ENCODE assay signal across 19 mouse cellular contexts in the genomic region with DNA sequence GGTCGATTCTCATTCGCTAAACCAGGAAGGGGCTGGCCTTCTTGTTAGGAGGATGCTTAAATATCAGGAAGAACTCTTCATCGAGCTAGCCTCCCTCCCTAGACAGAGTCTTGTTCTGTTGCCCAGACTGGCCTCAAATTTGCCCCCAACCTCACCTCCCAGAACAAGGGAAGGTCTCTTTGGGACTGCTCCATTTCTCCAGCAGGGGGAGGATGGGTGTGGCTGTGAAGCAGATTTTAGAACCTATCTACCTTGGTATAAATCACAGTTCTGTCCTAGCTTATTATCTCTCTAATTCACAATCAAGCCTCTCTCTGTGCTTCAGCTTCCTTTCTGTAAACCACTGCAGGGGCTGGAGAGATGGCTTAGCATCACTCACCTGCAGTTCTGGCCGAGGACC.
DNase-seq lines count a peak whose midpoint lies in the region; ATAC-seq and TF ChIP-seq lines count a peak whose summit lies in the region.
"Had no signal": no experiment of that assay in that cellular context is flagged by ENCODE, and none has a peak within 500 bp of the region (broad histone marks: within the 10 kb centered on the region; RNA-seq: fewer than 3 reads in every experiment).

No protein-coding gene starts in this region.

- no peak for TF ChIP-seq POLR2A in thymus, adult 2 months (IDR thresholded peaks at IDR 0.05; ENCODE audit: control insufficient read depth, extremely low read depth, insufficient read depth, low read length, poor library complexity)

- no peaks in the 10 kb centered on the region for H3K36me3 ChIP-seq in embryonic facial prominence, embryonic 11.5 days (replicated peaks; ENCODE audit: control insufficient read depth, insufficient read depth, low read depth, low read length)
- no peaks in the 10 kb centered on the region for H3K36me3 ChIP-seq in embryonic facial prominence, embryonic 10.5 days (replicated peaks)
- H3K36me3 ChIP-seq in thymus, adult 2 months (ENCODE audit: control insufficient read depth, insufficient read depth, low read length), result no peaks in the 10 kb centered on the region
- H3K36me3 ChIP-seq: embryonic facial prominence, embryonic 13.5 days; forebrain, embryonic 10.5 days; heart, embryonic 12.5 days; intestine, embryonic 15.5 days; lung, embryonic 15.5 days; neural tube, embryonic 13.5 days had no signal

- no peak for ATAC-seq in embryonic facial prominence, embryonic 11.5 days (replicated peaks; ENCODE audit: insufficient number of reproducible peaks, low FRiP score, low TSS enrichment, low read depth)
- ATAC-seq: intestine, embryonic 15.5 days had no signal

- intact Hi-C loops in left cerebral cortex, adult 2 months (cut with DNase I), result loop anchor here (5.0 to 10.0 kb wide), 4 partner anchors 172 to 1634 kb away; no protein-coding TSS in a partner anchor
- intact Hi-C loops in left cerebral cortex, postnatal 4 days (cut with DNase I), result loop anchor here (10.0 kb wide), 3 partner anchors 232 to 1592 kb away; no protein-coding TSS in a partner anchor
- intact Hi-C loops in gastrocnemius, postnatal 14 days (cut with DNase I; ENCODE audit: low total_unique reads), result no loop called here

- H3K27me3 ChIP-seq in embryonic facial prominence, embryonic 11.5 days (ENCODE audit: control insufficient read depth, insufficient read depth, low read length), result no peaks in the 10 kb centered on the region
- H3K27me3 ChIP-seq in embryonic facial prominence, embryonic 10.5 days (replicated peaks; ENCODE audit: low read depth, poor library complexity, severe bottlenecking), result peaks cover 18% of the 10 kb centered on the region
- H3K27me3 ChIP-seq in thymus, adult 2 months (ENCODE audit: control insufficient read depth, insufficient read depth, low read length), result no peaks in the 10 kb centered on the region; the same call in 1 of the 2 replicates
- H3K27me3 ChIP-seq: embryonic facial prominence, embryonic 13.5 days; heart, embryonic 12.5 days; intestine, embryonic 15.5 days; lung, embryonic 15.5 days; neural tube, embryonic 13.5 days had no signal

- no peak overlapping the region for H3K4me2 ChIP-seq in embryonic facial prominence, embryonic 11.5 days (ENCODE audit: low read depth, low read length)
- H3K4me2 ChIP-seq: embryonic facial prominence, embryonic 13.5 days; heart, embryonic 12.5 days; intestine, embryonic 15.5 days; lung, embryonic 15.5 days; neural tube, embryonic 13.5 days had no signal

- no peak overlapping the region for H3K27ac ChIP-seq in embryonic facial prominence, embryonic 11.5 days (replicated peaks; ENCODE audit: low read depth, low read length)
- H3K27ac ChIP-seq in embryonic facial prominence, embryonic 10.5 days (replicated peaks), result no peak overlapping the region
- no peak overlapping the region for H3K27ac ChIP-seq in left cerebral cortex, adult 2 months
- no peak overlapping the region for H3K27ac ChIP-seq in thymus, adult 2 months (ENCODE audit: control insufficient read depth, insufficient read depth, low read length)
- H3K27ac ChIP-seq: embryonic facial prominence, embryonic 13.5 days; forebrain, embryonic 10.5 days; intestine, embryonic 15.5 days; lung, embryonic 15.5 days had no signal

- peak; percentile 8 for DNase-seq in embryonic facial prominence, embryonic 11.5 days (ENCODE audit: low spot score)
- no peak for DNase-seq in embryonic facial prominence, embryonic 10.5 days (ENCODE audit: low spot score)
- DNase-seq in left cerebral cortex, adult 2 months (ENCODE audit: extremely low spot score in 1 of 2, low spot score in 2 of 2), result no peak
- no peak for DNase-seq in left cerebral cortex, postnatal 4 days
- DNase-seq in thymus, postnatal 4 days, result peak; percentile 25
- no peak for DNase-seq in thymus, adult 2 months
- DNase-seq in gastrocnemius, postnatal 14 days, result no peak
- DNase-seq in kidney, adult 9 months, result no peak
- DNase-seq: adrenal gland, postnatal 36 days; gastrocnemius, postnatal 36 days; heart, postnatal 36 days; kidney, postnatal 25 days; layer of hippocampus, postnatal 36 days had no signal

- no peak overlapping the region for H3K4me3 ChIP-seq in embryonic facial prominence, embryonic 11.5 days (ENCODE audit: low read depth, low read length)
- H3K4me3 ChIP-seq in embryonic facial prominence, embryonic 10.5 days, result no peak overlapping the region
- H3K4me3 ChIP-seq in left cerebral cortex, adult 2 months, result no peak overlapping the region
- H3K4me3 ChIP-seq in thymus, adult 2 months (ENCODE audit: control insufficient read depth, insufficient read depth, low read length), result no peak overlapping the region
- H3K4me3 ChIP-seq: embryonic facial prominence, embryonic 13.5 days; forebrain, embryonic 10.5 days; heart, embryonic 12.5 days; intestine, embryonic 15.5 days; lung, embryonic 15.5 days; neural tube, embryonic 13.5 days had no signal

- H3K9me3 ChIP-seq in embryonic facial prominence, embryonic 11.5 days (replicated peaks; ENCODE audit: control insufficient read depth, low read length), result no peaks in the 10 kb centered on the region
- no peaks in the 10 kb centered on the region for H3K9me3 ChIP-seq in embryonic facial prominence, embryonic 10.5 days
- H3K9me3 ChIP-seq: embryonic facial prominence, embryonic 13.5 days; forebrain, embryonic 10.5 days; heart, embryonic 12.5 days; intestine, embryonic 15.5 days; lung, embryonic 15.5 days; neural tube, embryonic 13.5 days had no signal

- WGBS in embryonic facial prominence, embryonic 11.5 days, result 86% methylated on average over 4 of the region's 4 CpGs
- WGBS in embryonic facial prominence, embryonic 10.5 days, result 94% methylated on average over 4 of the region's 4 CpGs
- WGBS in thymus, adult 2 months, result 89% methylated on average over 4 of the region's 4 CpGs

- TF ChIP-seq CTCF in left cerebral cortex, adult 2 months (IDR thresholded peaks at IDR 0.05), result peak; percentile 34
- no peak for TF ChIP-seq CTCF in thymus, adult 2 months (IDR thresholded peaks at IDR 0.05; ENCODE audit: borderline replicate concordance, control insufficient read depth, extremely low read depth, insufficient read depth, low read length, poor library complexity)

- no peak overlapping the region for H3K9ac ChIP-seq in embryonic facial prominence, embryonic 11.5 days (replicated peaks; ENCODE audit: low read length)
- H3K9ac ChIP-seq: embryonic facial prominence, embryonic 13.5 days; heart, embryonic 12.5 days; intestine, embryonic 15.5 days; lung, embryonic 15.5 days; neural tube, embryonic 13.5 days had no signal

- no peaks in the 10 kb centered on the region for H3K4me1 ChIP-seq in embryonic facial prominence, embryonic 11.5 days (ENCODE audit: control insufficient read depth, insufficient read depth, low read length)
- peaks cover 17% of the 10 kb centered on the region for H3K4me1 ChIP-seq in embryonic facial prominence, embryonic 10.5 days
- 0 out of 2 replicates have a peak, but pooled peaks cover 3% of the 10 kb centered on the region for H3K4me1 ChIP-seq in thymus, adult 2 months (replicated peaks; ENCODE audit: control insufficient read depth, insufficient read depth, low read length)
- H3K4me1 ChIP-seq: heart, embryonic 12.5 days had no signal

Comparison
In these comparisons a context has a peak if more than half of its experiments do, and no peak if none do; other contexts are left out.
1. DNase-seq: peak in embryonic facial prominence, embryonic 11.5 days (single experiment) and thymus, postnatal 4 days (single experiment); none in embryonic facial prominence, embryonic 10.5 days (single experiment), left cerebral cortex, adult 2 months (0 of 2), left cerebral cortex, postnatal 4 days (single experiment), thymus, adult 2 months (single experiment), gastrocnemius, postnatal 14 days (single experiment) and kidney, adult 9 months (single experiment).